Mouse (Mus musculus): ENCODE data around the gene Nrp1.

The Nrp1 gene

DNA sequence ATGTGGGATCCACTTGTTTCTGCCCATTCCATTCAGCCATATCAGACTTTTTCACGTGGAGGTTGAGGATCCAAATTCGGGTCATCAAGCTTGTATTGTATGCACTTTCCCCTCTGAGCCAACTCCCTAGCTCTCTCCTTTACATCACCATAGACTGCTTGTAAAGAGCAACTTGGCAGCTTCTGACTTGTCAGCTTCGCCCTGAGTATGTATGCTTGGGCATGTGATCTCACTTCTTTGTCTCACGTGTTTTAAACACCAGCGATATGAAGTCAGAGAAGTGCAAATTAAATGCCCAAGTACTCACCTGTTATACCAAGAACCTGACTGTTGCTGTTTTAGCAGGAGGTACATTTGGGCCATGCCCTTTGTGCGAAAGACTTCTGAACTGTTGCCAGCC lies 12.6 kb downstream of the Nrp1 start:
- no peak for DNase-seq (ENCODE audit: low spot score)

- DNase-seq (ENCODE audit: low spot score), result no peak
These were observed 13.4 kb downstream of the Nrp1 start for GRCm38 (mm10) chr8:128371789-128372188.

DNA sequence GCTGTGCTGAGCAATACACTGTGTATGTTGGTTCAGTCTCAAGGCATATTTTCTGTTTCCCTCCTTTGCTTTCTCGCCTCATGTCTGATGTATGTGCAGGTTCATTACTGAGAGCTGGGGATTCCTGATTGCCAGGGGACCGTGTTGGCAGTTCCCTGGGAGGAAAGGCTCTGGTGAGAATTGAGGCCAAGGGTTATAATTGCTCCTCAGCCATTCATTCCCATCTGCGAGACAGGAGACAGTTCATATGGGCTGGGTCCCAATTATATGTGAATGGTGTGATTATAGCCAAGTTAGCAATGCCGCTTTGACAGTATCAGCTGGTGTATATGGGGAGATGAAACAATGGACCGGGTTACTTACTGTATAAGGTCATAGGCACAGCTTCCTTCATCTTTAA lies 14.3 kb downstream of the Nrp1 start:
- DNase-seq (ENCODE audit: low spot score), result no peak

- DNase-seq (ENCODE audit: low spot score), result no peak
These were observed 15.0 kb downstream of the Nrp1 start for GRCm38 (mm10) chr8:128373418-128373817.

- DNase-seq (ENCODE audit: low spot score), result no peak
These were observed 16.9 kb downstream of the Nrp1 start for GRCm38 (mm10) chr8:128375291-128375690.

DNA sequence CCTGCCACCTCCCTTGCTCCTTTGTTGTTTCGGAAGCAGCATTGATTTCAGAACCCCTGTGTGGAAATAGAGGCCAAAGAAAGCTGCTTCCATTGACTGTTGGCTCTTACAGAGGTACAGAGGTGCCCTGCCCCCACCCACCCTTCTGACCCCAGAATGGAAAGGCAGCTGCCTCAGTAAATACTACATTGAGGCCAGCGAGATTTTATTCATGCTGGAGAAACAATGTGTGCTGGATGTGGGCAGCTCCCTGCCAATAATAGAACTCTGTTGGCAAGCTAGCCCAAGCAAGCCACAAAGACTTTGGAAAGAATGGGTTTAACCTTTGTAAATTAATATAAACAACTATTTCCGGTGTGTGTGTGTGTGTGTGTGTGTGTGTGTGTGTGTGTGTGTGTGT lies 24.8 kb downstream of the Nrp1 start:
- no peak for DNase-seq (ENCODE audit: low spot score)

DNA sequence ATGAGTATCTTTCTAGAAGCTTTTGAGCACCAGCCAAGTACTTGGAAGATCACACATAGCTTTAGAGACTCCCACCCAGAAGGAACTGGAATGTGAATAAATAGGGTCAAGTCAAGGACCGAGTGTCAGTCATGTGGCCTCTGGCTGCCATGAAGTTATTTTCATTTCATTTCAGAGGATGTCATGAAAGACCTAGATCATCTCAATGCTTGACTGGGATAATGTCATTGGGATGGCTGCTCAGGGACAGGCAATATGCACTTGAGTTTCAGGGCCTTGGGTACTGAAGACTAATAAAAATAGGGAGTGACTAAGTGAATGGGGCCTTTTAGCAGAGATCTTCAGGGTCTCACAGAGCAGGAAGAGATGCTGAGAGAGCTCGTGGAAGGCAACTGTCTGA lies 26.0 kb downstream of the Nrp1 start:
- no peak for DNase-seq (ENCODE audit: low spot score)

DNA sequence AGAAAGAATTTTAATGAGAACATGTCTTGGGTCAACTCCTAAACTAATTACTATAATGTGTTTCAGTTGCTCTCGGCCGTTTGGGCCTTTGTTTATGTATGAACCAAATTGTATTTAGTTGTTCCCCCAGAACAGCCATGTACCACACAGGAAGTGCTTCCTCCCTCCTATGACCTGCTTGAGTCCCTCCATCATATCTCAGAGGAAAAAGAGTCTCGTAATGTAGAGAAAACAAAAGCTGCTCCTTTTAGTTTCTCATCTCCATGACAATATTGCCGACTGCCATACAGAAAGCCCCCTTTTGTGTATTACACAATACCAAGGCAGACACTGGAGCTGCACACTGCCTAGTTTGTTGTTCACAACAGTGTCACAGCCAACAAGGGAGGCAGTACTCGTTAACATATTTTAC lies 26.5 kb downstream of the Nrp1 start:
- no peak for DNase-seq (ENCODE audit: low spot score)

DNA sequence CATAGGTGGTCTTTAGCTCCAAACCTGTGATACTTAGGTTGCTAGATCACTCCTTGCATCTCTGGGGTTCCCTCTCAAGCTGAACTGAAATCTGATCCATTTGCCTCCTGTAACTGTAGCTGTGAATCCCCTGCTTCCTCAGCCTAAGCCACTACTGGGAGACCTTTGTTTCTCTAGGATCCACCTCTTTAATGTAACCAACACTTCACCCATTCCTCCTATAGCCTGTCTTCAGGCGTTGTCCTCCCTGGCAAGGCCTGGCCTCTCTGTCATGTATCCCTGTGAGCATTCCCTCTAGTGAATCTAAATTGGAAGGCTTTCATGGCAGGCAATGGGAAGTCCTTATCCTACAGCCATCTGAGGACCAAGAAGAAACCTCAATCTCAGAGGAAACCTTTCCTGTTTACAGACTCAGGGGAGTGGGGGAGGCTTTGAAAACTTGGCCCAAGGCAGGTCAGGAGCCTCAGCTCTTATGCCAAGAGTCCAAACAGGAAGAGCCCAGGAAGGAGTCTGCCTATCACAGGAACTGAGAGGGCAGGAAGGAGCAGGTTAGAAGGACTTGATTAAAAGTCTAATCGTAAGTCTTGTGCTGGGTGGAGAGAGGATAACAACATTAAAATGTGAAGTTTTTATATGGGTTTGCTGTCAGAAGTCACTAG lies 28.7 kb downstream of the Nrp1 start:
- no peak for DNase-seq (ENCODE audit: low spot score)

GRCm38 (mm10) chr8:128390759-128391158 lies 32.4 kb downstream of the Nrp1 start:
- DNase-seq (ENCODE audit: low spot score), result no peak

DNA sequence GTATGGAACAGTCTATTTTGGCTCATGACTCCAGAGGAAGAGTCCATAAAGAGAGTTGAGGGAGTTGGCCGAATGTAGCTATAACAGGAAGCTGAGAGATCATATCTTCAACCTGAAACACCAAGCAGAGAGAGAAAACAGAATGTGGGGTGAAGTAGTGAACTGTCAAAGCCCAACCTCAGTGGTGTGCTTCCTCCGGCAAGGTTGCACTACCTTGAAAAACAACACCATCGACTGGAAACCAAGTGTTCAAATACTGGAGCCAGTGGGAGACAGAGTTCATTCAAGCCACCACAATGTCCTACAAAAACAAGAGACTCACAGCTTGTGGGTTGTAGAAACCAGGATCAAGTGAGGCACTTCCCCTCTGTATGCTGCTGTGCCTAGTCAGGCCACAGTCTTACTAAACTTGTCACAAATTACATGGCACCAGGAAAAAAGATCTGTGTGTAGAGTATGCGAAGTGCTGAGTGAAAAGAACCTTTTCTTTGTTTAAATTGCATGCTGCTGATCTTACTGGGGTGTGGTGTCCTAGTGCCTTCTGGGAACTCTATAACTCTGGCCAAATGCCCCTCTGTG lies 32.9 kb downstream of the Nrp1 start:
- no peak for DNase-seq (ENCODE audit: low spot score)

- no peak for DNase-seq (ENCODE audit: low spot score)
These were observed 36.3 kb downstream of the Nrp1 start for GRCm38 (mm10) chr8:128394671-128395193.

GRCm38 (mm10) chr8:128396968-128397367 lies 38.6 kb downstream of the Nrp1 start:
- DNase-seq (ENCODE audit: low spot score), result no peak

DNA sequence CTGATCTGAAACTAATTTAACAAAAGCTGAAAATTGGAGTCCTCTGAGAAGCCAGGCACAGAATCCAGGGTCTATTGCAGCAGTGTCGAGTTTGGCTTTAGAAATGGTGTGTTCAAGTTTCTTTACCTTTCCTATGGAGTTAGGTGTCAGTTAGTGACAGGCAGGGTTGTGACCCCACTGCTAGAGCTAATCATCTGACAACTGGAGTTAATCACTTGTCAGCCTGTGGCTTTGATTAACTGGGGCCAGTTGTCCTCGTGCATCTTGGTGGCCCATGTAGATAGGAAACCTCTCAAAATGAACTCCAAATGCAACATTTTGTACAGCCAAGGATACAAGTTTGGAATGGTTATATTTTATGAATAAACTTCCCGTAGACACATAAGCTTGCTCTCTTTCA lies 39.0 kb downstream of the Nrp1 start:
- DNase-seq (ENCODE audit: low spot score), result no peak

DNA sequence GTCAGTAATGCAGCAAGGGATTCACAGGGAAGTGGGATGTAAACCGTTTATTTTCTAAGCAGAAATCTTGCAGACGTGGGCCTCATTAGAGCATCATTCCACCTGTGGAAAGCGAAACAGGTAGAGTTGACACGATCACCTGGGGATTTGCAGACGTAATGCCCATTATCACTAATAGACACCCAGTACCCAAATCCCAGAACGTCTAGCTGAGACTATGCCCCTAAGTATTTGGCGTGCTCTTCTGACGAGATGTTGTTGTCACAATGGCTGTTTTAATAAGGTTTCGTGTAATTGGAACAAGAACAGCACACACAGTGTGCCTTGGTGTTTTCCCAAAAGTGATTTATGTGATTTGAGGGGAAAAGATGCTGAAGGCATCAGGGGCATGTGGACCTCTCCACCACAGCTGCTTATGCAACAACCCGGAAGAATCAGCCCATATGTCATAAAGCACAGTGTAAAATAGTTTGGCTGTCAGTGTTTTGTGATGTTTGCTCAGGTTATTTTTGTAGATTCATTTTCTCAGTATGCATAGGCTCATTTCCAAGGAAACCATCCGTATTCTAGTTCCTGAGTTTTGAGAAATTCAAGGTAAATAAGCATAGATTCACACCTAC lies 40.2 kb downstream of the Nrp1 start:
- DNase-seq (ENCODE audit: low spot score), result no peak

DNA sequence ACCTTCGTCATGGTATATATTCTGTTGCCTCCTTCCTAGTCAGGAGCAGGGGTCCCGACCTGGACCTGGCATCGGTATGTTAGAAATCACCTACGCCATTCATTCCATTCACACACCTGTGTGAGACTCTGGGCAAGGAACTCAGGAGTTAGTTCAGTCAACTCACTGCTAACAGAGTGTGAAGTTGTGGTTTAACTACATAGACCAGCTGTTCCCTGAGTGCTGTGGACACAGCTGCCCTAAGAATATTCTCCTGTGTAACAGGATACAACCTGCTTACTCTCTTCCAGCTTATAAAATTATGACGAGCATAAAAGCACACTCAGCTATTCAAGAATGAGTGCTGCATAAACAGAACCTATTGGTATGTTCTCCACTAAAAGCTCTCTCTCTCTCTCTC lies 41.9 kb downstream of the Nrp1 start:
- DNase-seq (ENCODE audit: low spot score), result no peak

GRCm38 (mm10) chr8:128404876-128405275 lies 46.5 kb downstream of the Nrp1 start:
- DNase-seq (ENCODE audit: low spot score), result no peak

GRCm38 (mm10) chr8:128413381-128413780 lies 55.0 kb downstream of the Nrp1 start:
- no peak for DNase-seq (ENCODE audit: low spot score)

GRCm38 (mm10) chr8:128415730-128416684 lies 57.6 kb downstream of the Nrp1 start:
- DNase-seq (ENCODE audit: low spot score), result no peak

DNA sequence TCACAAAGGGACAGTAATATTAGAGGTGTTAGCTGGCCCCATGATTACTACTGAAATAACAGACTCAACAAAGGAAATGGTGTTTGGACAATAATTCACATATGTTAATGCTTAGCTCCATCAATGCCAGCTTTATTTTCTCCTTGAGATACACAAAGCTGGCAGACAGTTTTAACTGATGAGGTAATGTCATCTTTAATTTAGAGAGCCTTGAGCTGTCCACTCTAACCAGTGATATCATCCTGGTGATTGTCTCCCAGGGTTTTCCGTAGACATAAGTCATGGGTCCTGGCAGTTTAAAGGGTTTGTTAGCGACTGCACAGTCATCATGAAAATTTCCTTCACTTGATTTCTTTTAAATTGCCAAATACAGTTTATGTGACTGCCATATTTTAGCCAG lies 58.5 kb downstream of the Nrp1 start:
- no peak for DNase-seq (ENCODE audit: low spot score)

DNA sequence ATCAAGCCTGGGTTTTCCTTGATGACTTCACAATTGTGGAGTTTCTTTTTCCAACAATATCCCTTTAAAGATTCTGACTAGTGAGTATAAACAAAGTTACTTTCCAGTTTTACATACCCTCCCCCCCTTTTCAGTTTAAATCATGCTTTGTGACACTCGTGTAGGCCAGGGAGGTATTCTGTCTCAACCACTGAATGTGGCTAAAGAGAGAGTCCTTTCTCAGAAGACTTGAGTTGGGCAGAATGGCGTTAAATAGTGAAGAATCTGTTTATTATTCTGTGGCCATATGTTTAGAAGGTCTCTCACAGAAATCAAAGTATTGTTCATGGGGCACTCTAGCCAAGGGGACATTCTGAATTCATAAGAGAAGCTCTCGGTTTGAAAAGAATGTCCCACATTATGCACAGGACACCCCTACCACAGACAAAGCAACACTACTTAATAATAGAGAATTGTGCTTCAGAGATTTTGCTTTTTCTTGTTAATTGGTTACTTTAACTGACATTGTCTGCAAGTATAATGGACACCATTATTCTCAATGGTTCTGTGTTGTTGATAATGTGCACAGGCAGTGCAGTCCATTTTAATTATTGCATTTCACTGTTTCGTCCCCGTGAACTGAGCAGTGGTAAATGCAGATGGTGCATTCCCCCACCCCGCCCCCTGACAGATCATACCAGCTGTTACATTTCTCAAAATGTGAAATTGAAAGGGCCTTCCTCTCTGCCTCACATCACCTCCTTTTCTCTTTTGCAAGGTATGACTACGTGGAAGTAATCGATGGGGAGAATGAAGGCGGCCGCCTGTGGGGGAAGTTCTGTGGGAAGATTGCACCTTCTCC lies 59.8 kb downstream of the Nrp1 start:
- DNase-seq (ENCODE audit: low spot score), result no peak

Data from urinary bladder, postnatal 14 days (tissue).